Mouse (Mus musculus) gastrocnemius, adult 8-10 months (tissue): ENCODE measurements at regions not wholly inside any gene's neighbourhood (a gene's known extent, or its start where the extent isn't known, plus 50 kb on each side); places are given as distances from the start of the nearest gene placed in this dataset.

Source experiments
- DNase-seq, 2 experiments: peaks; one replicate each; pipeline ENCODE4 v3.0.0; 2022; ENCODE audit warnings: low spot score in 2 of 2

DNA sequence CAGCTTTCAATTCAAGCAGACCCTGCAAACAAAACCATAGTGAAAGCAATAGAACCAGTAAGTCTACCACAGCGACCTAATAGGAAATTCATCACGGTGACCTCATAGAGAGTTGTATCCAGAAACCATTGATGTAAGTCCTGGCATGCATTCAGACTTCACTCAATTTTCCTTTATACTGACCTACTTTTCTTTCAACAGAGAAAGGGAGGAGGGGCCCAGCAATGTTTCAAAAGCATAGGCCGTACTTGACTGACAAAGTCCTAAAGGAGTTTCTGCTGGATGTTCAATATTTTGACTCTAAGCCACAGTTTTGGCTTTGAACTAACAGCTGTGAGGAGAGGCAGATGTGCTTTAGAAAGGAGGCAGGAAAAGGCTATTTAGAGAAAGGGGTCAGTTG lies 88.4 kb downstream of the AI593442 start:
- DNase-seq: no peak

DNA sequence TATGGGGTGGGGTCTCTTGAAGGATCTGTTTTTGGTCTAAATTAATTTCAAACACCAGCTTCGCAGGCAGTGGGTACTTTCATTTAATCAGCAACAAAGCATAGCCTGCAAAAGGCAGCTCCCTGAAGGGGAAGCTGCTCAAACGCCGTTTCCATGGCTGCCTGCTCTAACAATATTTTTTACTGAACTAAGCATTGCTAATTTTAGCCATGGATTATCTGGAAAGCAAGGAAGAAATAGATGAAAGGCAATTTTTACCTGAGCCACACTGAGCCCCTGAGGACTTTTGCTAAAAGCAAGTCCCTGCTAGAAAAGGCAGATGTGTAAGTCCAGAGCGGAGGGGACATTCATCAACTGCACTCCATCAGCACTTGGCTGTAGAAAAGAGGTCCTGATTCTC lies 105.5 kb downstream of the AI593442 start:
- DNase-seq: no peak

- DNase-seq: no peak
Observed at GRCm38 (mm10) chr9:52551577-52552281, 127.9 kb downstream of the AI593442 start.

- no peak for DNase-seq
Observed at GRCm38 (mm10) chr9:52546071-52546470, 133.5 kb downstream of the AI593442 start.

DNA sequence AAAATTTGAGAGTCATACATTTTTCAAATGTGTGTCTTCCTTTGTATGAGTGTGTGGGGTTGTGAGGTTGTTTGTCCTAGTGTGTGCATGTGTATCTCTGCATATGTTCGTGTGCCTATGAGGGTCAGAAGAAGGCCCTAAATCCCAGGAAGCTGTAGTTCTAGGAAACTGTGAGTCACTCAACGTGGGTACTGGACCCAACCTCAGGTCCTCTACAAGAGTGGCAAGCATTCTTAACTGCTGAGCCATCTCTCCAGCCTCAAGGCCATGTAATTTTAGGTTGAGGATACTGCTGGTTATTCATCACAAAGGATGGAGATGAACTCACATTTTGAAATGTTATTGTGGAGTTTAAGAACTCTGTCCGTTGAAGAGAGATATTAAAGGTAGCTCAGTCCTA lies 140.5 kb downstream of the AI593442 start:
- no peak for DNase-seq

- DNase-seq: no peak
Observed at GRCm38 (mm10) chr9:52529444-52529915, 150.1 kb downstream of the AI593442 start.

DNA sequence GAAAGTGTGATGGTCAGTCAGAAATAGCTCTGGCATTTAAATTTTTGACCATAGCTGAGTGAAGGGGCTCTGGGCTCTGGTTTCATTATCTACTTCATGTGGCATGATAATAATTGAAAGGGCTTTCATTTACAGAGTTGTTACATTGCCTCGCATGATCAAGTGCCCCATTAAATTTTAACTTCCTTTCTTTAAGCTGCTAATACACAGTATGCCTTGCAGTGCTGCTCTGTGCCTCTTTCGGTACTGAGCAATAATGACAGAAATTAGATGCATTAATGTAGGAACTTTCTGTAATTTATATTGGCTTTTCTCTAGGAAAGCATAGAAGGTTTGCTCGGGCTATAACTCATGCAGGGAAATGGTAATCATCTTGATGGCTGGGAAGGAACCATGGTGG lies 179.1 kb downstream of the AI593442 start:
- DNase-seq: no peak

GRCm38 (mm10) chr9:52495483-52496270 lies 183.9 kb downstream of the AI593442 start:
- no peak for DNase-seq

DNA sequence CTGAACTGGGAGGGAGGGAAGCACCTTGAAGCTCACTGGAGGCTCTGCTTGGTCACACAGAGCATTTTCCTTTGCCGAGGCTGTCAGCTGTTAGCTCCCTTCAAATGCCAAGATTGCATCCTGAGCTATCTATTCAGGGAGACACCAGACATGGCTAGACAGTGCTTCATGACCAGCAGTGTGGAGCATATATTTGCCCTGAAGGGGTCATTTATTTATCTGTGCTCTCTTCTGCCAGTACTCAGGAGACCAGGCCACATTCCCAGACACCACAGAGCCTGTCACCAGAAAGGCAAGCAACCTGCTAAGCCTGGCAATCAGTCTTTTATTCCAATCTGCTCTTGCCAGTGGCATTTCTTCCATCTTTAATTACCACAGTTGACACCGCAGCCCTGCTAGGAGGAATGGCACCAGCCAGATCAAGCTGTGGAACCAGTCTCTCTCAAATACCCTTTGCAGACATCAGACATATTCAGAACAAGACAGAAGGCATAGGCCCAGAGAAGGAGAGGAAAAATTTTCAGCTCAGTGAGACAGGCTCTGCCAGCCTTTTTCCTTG lies 186.6 kb downstream of the AI593442 start:
- DNase-seq: no peak

- DNase-seq: no peak
Observed at GRCm38 (mm10) chr9:52473555-52474196, 205.9 kb downstream of the AI593442 start.

DNA sequence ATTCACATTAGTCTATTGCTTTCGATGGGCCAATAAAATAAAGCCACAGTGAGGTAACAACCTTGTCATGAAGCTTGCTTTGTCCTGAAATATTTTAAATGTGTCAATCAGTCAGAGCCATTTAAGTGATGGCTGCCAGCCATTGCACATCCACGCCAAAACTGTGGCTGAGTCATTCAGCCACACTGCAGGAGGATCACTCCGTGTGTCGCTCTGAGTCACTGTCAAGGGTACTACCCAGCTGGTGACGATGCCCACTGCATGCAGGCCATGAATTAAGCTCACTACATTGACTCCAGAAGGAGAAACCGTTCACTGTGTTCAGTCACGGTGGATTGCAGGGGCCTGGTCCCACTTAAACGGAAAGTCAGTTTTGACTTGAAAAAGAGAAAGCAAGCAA lies 206.7 kb downstream of the AI593442 start:
- no peak for DNase-seq

DNA sequence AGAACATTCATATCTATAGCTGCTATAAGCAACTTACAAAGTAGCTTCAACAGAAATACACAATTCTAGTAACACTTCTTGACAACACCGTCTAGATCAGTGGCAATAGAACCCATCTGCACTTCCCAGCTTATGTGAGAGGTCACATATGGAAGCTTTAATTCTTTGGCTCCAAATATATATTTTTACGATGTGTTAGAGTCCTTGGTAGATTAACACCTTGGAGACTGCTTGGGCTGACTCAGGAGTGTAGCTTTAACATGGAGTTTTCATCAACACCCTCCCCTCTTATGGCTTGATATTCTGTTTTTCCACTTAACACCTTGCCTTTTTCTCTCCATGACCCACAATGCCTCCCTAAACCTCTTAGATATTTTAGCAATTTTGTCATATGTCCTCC lies 221.1 kb downstream of the AI593442 start:
- DNase-seq: no peak

- no peak for DNase-seq
Observed at GRCm38 (mm10) chr9:52454445-52454844, 225.1 kb downstream of the AI593442 start.

GRCm38 (mm10) chr9:52451792-52452191 lies 227.8 kb downstream of the AI593442 start:
- DNase-seq: no peak

DNA sequence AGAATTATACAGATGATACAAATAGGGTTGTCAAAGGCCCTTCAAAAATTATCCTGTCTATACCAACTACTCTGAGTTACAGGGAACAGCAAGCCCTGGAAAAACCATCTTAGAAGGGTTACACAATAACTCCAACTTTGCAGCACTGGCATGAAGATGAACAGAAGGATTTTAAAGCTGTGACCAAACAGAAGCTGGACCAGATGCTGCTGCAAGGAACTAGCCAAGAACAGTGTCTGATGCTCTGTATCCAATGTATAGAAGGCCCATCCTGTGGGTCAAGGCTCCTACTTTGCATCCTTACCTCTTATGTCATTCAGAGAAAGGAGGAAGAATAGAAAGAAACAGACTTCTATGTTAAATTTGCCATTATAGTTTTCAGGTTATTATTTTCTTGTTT lies 231.3 kb downstream of the AI593442 start:
- DNase-seq: no peak

DNA sequence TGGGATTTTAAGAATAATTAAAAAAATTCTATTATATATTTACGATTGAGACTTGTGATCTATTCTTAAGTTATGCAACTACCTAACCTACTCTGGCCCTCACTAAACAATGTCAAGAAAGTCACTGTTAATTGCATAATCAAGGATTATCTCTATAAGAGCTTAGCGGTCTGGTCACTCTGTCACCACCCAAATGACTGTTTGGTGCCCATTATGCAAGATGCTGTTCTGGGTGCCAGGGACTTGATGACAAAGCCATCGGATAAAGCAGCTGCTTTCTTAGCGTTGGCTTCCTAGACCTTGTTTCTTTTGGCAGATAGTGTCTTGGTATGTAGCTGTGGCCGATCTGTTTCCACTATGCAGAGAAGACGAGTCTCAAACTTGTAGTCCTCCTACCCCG lies 236.4 kb downstream of the AI593442 start:
- DNase-seq: no peak

DNA sequence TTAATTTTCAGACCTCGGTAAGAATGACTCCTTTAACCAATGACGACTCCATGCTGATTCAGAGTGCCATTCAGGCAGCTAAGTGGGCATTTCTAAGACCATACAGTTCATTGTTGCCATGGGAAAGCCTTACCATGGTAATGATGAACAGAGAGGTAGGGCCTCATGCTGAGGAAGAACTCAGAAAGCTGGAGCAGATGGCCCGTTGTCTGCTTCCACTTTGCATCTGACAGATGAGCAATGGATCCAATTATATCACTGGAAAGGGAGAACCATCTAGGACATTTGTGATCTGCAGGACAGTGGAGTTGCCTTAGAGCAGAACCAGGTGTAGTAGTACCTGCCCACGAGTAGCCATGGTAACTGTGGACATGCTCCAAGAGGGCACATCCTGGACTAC lies 245.4 kb downstream of the AI593442 start:
- DNase-seq: no peak

DNA sequence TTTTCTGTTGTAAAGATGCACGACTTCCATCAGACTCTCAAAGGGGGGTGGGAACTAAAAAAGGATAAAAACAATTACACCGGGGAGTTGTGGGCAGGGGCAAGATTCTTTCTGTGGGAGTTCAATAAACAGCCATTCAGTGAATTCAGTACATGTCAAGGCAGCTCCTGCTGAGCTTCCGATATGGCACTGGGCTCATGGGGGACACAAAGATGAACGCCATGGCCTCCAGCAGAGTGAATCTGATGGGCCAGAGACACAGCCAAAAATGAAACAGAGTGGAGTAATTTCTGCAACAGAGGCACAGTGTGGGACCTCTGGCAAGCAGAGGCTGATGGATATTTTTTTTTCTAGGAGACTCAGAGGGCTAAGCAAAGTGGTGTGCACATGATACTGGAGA lies 254.2 kb downstream of the AI593442 start:
- DNase-seq: no peak

GRCm38 (mm10) chr9:52422622-52423021 lies 254.2 kb upstream of the Zc3h12c start:
- DNase-seq: no peak

DNA sequence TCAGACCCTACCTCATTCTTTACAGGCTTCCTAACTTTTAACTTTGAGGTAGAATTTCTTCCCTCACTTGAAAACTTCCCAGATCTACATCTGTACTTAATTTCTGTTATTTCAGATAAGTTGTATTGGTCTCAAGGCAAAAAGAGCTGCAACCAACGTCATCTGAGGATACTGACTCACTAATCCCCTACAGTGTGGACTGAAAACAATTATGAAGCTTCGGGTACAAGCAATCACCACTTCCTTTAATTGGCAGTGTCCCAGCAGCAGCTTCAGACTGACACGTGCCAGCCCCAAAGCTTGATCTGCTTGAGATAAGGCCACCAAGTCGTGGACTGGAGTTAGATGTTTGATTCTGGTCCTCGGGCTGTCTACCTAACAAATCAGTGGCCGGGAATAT lies 247.3 kb upstream of the Zc3h12c start:
- DNase-seq: no peak

DNA sequence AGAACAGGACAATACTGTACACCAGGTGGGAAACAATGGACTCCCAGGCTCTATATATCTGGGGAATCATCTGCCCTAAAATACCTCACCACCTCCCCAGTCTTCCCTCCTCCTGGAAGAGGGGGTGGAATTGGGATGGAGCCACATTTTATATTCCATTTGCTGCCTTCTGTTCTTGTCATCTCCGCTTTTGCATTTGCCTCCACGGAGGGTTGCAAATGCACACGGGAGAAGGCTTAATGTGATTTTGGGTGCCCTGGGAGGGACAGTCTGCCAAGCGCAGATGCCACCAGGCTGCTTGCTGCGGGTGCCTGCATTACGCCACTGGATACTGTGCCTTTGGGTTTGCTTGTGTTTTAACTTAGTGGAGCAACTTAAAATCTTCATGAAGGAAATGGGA lies 239.5 kb upstream of the Zc3h12c start:
- no peak for DNase-seq

- no peak for DNase-seq
Observed at GRCm38 (mm10) chr9:52402496-52402895, 234.1 kb upstream of the Zc3h12c start.
